Mouse (Mus musculus) MEL (cell line): ENCODE results near the gene Pknox2.

Experiments used
- CTCF ChIP-seq, 3 experiments: IDR thresholded peaks in 2 of 3; conservative IDR thresholded peaks in 1 of 3; 2 replicates each; pipeline ENCODE4 v1.5.1; 2011 to 2012; ENCODE audit warnings: low read length in 3 of 3, low read depth in 2 of 3, mild to moderate bottlenecking in 2 of 3, improper control_type of control experiment in 1 of 3, inconsistent platforms in 1 of 3, mixed read lengths in 1 of 3, moderate library complexity in 1 of 3; ENCODE audit not compliant: control insufficient read depth in 1 of 3, insufficient read depth in 1 of 3, poor library complexity in 1 of 3, severe bottlenecking in 1 of 3
- EP300 ChIP-seq, 2 experiments: IDR thresholded peaks; 2 replicates each; pipeline ENCODE4 v1.6.1; 2011; ENCODE audit warnings: improper control_type of control experiment in 2 of 2, low read length in 2 of 2, low read depth in 1 of 2, mild to moderate bottlenecking in 1 of 2
- GABPA ChIP-seq: IDR thresholded peaks from 2 replicates; pipeline ENCODE4 v1.6.1; 2012; ENCODE audit warnings: low read depth, mild to moderate bottlenecking, inconsistent platforms, low read length, improper control_type of control experiment, moderate library complexity
- GATA1 ChIP-seq: IDR thresholded peaks from 2 replicates; pipeline ENCODE4 v1.6.1; 2011; ENCODE audit warnings: low read depth, low read length, improper control_type of control experiment
- HCFC1 ChIP-seq: IDR thresholded peaks from 2 replicates; pipeline ENCODE4 v1.6.1; 2012; ENCODE audit warnings: low read depth, mild to moderate bottlenecking, inconsistent platforms, low read length, improper control_type of control experiment, moderate library complexity
- MYC ChIP-seq: IDR thresholded peaks from 2 replicates; pipeline ENCODE4 v1.6.1; 2011; ENCODE audit warnings: low read depth, mild to moderate bottlenecking, low read length, improper control_type of control experiment, moderate library complexity
- POLR2A ChIP-seq, 2 experiments: IDR thresholded peaks; 2 replicates each; pipeline ENCODE4 v1.6.1; 2011 to 2012; ENCODE audit warnings: low read length in 2 of 2, mild to moderate bottlenecking in 2 of 2, control low read depth in 1 of 2, improper control_type of control experiment in 1 of 2, low read depth in 1 of 2, moderate library complexity in 1 of 2; ENCODE audit not compliant: control insufficient read depth in 1 of 2, insufficient read depth in 1 of 2, poor library complexity in 1 of 2
- ZKSCAN1 ChIP-seq: IDR thresholded peaks from 2 replicates; pipeline ENCODE4 v1.6.1; 2012; ENCODE audit warnings: low read depth, mild to moderate bottlenecking, inconsistent platforms, low read length, improper control_type of control experiment, moderate library complexity
- ZNF384 ChIP-seq: IDR thresholded peaks from 2 replicates; pipeline ENCODE4 v1.6.1; 2012; ENCODE audit warnings: low read depth, mild to moderate bottlenecking, inconsistent platforms, low read length, improper control_type of control experiment

DNA sequence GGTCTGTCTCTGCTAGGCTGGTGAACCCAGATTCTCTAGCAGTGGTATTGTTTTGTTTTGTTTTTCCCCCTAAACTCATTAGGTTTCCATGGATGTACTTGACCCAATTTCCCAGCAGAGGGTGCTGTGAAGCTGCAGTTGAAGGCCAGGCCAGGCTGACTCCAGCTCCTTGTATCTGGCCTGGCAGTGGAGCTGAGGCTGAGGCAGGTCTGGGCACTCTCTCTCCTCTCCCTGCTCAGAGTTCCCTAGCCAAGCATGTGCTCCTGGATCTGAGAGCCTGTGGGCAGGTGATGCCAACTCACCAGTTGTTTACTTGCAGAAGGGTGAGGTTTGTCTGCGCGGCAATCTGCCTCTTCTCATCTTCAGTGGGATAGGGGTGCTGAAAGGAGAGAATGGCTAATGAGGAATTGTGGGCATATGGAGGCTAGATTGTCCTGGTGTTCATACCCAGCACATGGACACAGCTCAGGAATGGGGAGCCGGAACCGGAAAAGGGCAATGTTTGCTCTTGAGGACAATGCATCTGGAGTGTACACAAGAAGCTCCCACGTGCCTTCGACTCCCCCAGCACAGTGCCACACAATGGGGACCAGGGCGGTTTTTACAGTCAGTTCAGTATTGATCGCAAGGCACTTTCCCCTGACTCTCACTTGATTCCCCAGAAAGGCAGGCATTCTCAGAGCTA, 252.1 kb downstream of the Pknox2 start:
- TF ChIP-seq POLR2A (IDR thresholded peaks at IDR 0.05; ENCODE audit: control insufficient read depth in 1 of 2, insufficient read depth in 1 of 2, low read depth in 1 of 2, low read length in 2 of 2, poor library complexity in 1 of 2), result no peak
- no peak for TF ChIP-seq ZKSCAN1
- TF ChIP-seq GATA1, result no peak
- TF ChIP-seq CTCF (IDR thresholded peaks at IDR 0.05 in 2 of 3, conservative IDR thresholded peaks at IDR 0.05 in 1 of 3; ENCODE audit: control insufficient read depth in 1 of 3, insufficient read depth in 1 of 3, low read depth in 2 of 3, low read length in 3 of 3, poor library complexity in 1 of 3, severe bottlenecking in 1 of 3), result peak; percentile 45 to 66 (median 66)
- TF ChIP-seq ZNF384, result no peak
- no peak for TF ChIP-seq GABPA
- TF ChIP-seq MYC, result no peak
- TF ChIP-seq HCFC1, result no peak
- no peak for TF ChIP-seq EP300 (IDR thresholded peaks at IDR 0.05; ENCODE audit: low read depth in 1 of 2, low read length in 2 of 2)
